27 mouse cellular contexts compared by ENCODE assay signal in the genomic region with DNA sequence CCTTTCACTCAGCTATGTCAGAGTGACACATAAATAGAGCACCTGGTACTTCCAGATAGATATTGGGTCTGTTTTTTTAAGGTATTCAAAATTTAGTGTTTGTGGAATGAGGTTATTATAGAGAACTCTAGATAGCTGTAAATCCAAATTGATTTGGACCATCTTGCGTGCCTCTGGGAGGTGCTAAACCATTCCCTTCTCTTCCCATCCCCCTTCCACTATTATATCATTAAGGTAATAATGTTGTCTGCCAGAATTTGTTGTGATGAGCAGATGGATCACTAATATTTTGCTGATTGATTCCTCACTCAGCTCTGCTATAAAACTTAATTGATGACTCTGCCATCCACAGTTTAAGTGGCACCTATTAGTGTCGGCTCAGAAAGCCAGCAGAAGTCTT.
"Had no signal": no experiment of that assay in that cellular context is flagged by ENCODE, and none has a peak within 500 bp of the region (broad histone marks: within the 10 kb centered on the region; RNA-seq: fewer than 3 reads in every experiment).

No protein-coding gene starts in this region.

- H3K4me2 ChIP-seq: embryonic facial prominence, embryonic 12.5 days; embryonic facial prominence, embryonic 13.5 days; embryonic facial prominence, embryonic 15.5 days; forebrain, embryonic 12.5 days; forebrain, embryonic 13.5 days; forebrain, embryonic 15.5 days had no signal

- H3K36me3 ChIP-seq: embryonic facial prominence, embryonic 10.5 days; embryonic facial prominence, embryonic 12.5 days; embryonic facial prominence, embryonic 13.5 days; embryonic facial prominence, embryonic 15.5 days; forebrain, embryonic 10.5 days; forebrain, embryonic 12.5 days; forebrain, embryonic 15.5 days had no signal

- H3K27ac ChIP-seq: embryonic facial prominence, embryonic 10.5 days; embryonic facial prominence, embryonic 12.5 days; embryonic facial prominence, embryonic 13.5 days; embryonic facial prominence, embryonic 15.5 days; forebrain, embryonic 10.5 days; forebrain, embryonic 12.5 days; forebrain, embryonic 13.5 days; forebrain, embryonic 15.5 days; gastrocnemius, adult 2 months; heart, adult 2 months had no signal

- H3K27me3 ChIP-seq: embryonic facial prominence, embryonic 12.5 days; embryonic facial prominence, embryonic 13.5 days; embryonic facial prominence, embryonic 15.5 days; forebrain, embryonic 12.5 days; forebrain, embryonic 13.5 days; forebrain, embryonic 15.5 days had no signal

- DNase-seq: cerebellum, adult 18-20 months; cerebellum, adult 2 months; cerebellum, adult 9-10 months; cerebellum, adult 9-11 months; cerebellum, postnatal 10 days; cerebellum, postnatal 14 days; cerebellum, postnatal 25 days; embryo, embryonic 11 days; forebrain, postnatal 0 days; gastrocnemius, adult 2 months; gastrocnemius, postnatal 10 days; gastrocnemius, postnatal 14 days; gastrocnemius, postnatal 25 days; gastrocnemius, postnatal 36 days; heart, adult 18-20 months; heart, adult 2 months had no signal

- H3K9me3 ChIP-seq: embryonic facial prominence, embryonic 10.5 days; embryonic facial prominence, embryonic 12.5 days; embryonic facial prominence, embryonic 13.5 days; embryonic facial prominence, embryonic 15.5 days; forebrain, embryonic 10.5 days; forebrain, embryonic 12.5 days; forebrain, embryonic 13.5 days; forebrain, embryonic 15.5 days had no signal

- H3K4me1 ChIP-seq: embryonic facial prominence, embryonic 13.5 days; forebrain, embryonic 10.5 days; forebrain, embryonic 12.5 days; forebrain, embryonic 13.5 days; forebrain, embryonic 15.5 days had no signal

- ATAC-seq: forebrain, embryonic 13.5 days; forebrain, embryonic 14.5 days; forebrain, embryonic 15.5 days; forebrain, embryonic 16.5 days; forebrain, postnatal 0 days had no signal

- H3K4me3 ChIP-seq: embryonic facial prominence, embryonic 10.5 days; embryonic facial prominence, embryonic 12.5 days; embryonic facial prominence, embryonic 13.5 days; embryonic facial prominence, embryonic 15.5 days; erythroblast, embryonic 14.5 days; forebrain, embryonic 10.5 days; forebrain, embryonic 12.5 days; forebrain, embryonic 13.5 days; forebrain, embryonic 15.5 days; gastrocnemius, adult 2 months; heart, adult 2 months had no signal

- H3K9ac ChIP-seq: embryonic facial prominence, embryonic 12.5 days; embryonic facial prominence, embryonic 13.5 days; embryonic facial prominence, embryonic 15.5 days; forebrain, embryonic 12.5 days; forebrain, embryonic 13.5 days; forebrain, embryonic 15.5 days; forebrain, postnatal 0 days had no signal
